Mouse (Mus musculus): ENCODE measurements around the gene Sbk1.

GRCm38 (mm10) chr7:126284021-126284420 lies 11.6 kb downstream of the Sbk1 start:
- TF ChIP-seq CTCF (IDR thresholded peaks at IDR 0.05; ENCODE audit: borderline replicate concordance, extremely low read depth, insufficient read depth, insufficient read length) = no peak
- no peak for TF ChIP-seq POLR2A (IDR thresholded peaks at IDR 0.05; ENCODE audit: borderline replicate concordance, extremely low read depth, insufficient read depth, insufficient read length, poor library complexity, severe bottlenecking)

Data from brain, embryonic 14.5 days (tissue).